Mouse (Mus musculus) ovary, postnatal 36 days (tissue): ENCODE measurements around the gene Ppp1r13l.

ENCODE experiments used
- DNase-seq: peaks from one replicate; pipeline ENCODE4 v3.0.0; 2022; ENCODE audit warnings: low spot score, mixed read lengths

Ppp1r13l gene

GRCm38 (mm10) chr7:19365376-19365775 is 5.8 kb downstream of the Ppp1r13l start:
- DNase-seq = no peak

DNA sequence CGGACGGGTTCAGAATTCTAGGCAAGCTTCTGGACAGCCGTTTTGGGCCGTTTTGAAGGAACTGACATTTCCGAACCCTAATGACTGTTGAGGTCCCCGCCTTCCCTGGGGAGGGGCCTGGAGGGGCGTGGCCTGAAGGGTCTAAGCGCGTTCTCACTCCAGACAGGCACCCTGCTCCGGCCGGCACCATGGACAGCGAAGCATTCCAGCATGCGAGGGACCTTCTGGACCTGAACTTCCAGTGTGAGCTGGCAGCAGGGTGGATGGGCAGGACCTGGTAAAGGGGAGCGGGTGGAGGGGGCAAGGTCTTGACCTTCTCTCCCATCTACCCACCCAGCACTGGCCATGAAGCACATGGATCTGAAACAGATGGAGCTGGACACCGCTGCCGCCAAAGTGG is 8.8 kb downstream of the Ppp1r13l start:
- peak; percentile 57 for DNase-seq

DNA sequence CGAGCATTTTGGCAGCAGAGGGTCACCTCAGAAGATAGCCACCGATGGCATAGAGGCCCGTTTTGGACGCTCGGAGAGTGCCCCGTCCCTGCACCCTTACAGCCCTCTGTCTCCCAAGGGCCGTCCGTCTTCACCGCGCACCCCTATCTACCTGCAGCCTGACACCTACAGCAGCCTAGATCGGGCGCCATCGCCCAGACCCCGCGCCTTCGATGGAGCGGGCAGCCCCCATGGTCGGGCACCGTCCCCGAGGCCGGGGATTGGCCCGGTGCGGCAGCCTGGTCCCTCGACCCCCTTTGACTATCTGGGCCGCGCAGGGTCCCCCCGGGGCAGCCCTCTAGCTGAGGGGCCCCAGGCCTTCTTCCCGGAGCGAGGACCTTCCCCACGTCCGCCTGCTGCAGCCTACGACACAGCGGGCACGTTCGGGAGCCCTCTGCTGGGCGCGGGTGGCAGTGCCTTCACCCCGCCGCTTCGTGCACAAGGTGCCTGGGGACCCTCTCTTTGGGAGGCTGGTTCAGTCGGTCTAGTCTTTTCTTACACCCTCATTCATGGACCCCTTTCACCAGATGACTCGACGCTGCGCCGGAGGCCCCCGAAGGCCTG is 10.4 kb downstream of the Ppp1r13l start:
- DNase-seq = peak; percentile 58

DNA sequence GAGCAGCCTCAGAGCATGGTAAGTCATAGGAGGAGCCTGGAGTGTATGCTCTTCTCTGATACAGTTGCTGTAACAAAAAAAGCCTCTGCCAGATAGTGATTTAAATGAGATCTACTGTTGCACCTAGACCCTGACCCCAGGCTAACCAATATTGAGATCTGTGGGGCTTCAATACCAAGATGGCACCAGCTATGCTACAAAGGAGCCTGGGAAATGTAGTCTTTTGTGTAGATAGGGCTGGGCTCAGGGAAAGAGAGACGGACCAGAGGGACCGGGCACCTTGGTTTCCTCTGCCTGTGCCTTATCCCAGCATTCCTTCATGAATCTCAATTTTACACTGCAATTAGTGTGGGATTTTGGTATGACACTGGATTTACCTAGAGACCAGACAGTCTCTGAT is 13.8 kb downstream of the Ppp1r13l start:
- DNase-seq = no peak

DNA sequence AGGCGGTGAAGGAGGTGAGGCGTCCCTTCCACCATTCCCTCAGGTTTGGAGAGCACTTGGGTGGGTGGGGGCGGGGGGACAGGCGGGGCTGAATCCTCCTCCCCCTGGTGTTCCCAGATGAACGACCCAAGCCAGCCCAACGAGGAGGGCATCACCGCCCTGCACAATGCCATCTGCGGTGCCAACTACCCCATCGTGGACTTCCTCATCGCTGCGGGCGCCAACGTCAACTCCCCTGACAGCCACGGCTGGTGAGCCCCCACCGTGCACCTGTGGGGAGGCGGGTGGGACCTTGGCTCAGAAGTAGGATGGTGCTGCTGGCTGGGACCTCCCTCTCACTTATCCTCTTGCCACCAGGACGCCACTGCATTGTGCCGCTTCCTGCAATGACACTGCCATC is 15.8 kb downstream of the Ppp1r13l start:
- DNase-seq = no peak

GRCm38 (mm10) chr7:19376019-19376418 is 16.5 kb downstream of the Ppp1r13l start:
- no peak for DNase-seq

- no peak for DNase-seq
Observed at GRCm38 (mm10) chr7:19378049-19378448, 18.5 kb downstream of the Ppp1r13l start.

DNA sequence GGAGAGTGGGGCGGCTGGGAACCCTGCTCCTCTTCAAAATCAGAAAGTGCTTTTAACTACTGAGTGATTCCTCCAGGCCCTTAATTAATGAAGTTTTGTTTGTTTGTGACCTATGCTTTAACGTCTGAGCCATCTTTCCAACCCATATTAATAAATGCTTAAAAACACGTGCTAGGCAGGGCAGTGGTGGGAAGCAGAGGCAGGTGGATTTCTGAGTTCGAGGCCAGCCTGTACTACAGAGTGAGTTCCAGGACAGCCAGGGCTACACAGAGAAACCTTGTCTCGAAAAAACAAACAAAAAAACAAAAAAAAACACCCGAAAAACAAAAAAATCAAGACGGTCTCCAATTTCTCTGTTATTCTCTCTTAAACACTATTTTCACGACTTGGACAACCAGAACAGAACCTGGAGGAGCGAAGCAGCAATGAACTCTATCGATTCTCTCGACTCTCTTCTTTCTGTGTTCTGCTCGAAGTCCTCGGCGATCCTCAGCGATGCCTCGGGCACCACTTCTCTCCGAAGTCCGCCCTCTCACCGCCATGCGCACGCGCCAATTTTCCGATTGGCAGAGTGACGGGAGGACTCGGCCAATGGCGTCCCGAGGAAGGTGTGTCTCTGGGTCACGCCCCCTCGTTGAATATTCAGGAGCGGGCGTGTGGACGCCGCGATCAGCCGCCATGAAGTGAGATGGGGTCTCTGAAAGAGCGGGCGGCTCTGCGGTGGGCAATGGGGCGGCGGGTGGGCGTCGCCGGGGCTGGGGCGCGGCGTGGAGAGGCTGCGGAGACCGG is 22.0 kb downstream of the Ppp1r13l start, which contains the start of gene Ercc2:
TSS of gene Ercc2 (plus strand) at position 634 of the 789 bp plus-strand sequence.
- peak; percentile 99 for DNase-seq

DNA sequence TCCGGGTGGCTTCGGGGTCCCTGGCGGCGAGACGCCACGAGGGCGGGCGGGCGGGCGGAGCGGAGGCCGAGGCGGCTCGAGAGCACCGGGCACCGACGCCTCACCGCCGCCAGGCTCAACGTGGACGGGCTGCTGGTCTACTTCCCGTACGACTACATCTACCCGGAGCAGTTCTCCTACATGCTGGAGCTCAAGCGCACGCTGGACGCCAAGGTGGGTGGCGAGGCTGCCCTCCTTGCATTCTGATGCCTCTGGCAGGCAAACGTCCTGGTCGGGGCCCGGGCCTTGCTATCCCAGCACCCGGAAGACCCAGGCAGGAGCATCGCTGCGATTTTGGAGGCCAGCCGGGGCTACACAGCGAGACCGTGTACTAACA is 22.6 kb downstream of the Ppp1r13l start:
- DNase-seq = no peak

- DNase-seq = no peak
Observed at GRCm38 (mm10) chr7:19383708-19384107, 24.2 kb downstream of the Ppp1r13l start.

DNA sequence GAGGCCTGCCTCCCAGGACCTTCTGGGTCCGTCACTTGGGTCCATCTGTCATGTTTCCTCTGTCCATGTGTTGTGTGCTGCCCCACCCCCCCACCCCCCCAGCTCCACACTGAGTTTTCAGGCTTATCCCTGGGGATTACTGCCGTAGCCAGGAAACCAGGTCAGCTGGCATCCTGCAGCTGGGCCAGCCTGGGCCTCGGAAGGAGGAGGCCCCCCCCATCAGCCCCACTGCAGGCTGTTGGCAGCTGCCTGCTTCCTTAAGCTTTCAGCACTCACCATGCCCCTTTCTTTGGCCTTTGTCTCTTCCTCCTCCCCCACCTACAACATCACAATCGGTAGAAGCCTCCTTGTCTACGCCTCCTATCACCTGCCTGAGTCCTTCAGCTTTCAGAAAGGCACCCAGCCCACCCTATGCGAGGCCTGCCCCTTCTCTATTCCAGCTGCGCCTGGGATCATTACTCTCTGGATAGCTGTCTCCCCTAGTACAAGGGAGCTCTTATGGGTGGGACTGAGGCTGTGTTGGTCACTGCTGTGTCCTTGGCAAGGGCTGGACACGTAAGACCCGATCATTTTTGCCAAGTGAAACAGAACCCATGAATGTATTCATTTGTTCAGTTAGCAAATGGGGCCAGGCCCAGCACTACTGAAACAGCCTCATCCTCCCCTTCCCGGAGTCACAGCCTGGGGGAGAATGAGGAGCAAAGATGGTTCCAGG is 29.3 kb downstream of the Ppp1r13l start:
- DNase-seq = no peak

GRCm38 (mm10) chr7:19394484-19394883 is 34.9 kb downstream of the Ppp1r13l start:
- DNase-seq = no peak

DNA sequence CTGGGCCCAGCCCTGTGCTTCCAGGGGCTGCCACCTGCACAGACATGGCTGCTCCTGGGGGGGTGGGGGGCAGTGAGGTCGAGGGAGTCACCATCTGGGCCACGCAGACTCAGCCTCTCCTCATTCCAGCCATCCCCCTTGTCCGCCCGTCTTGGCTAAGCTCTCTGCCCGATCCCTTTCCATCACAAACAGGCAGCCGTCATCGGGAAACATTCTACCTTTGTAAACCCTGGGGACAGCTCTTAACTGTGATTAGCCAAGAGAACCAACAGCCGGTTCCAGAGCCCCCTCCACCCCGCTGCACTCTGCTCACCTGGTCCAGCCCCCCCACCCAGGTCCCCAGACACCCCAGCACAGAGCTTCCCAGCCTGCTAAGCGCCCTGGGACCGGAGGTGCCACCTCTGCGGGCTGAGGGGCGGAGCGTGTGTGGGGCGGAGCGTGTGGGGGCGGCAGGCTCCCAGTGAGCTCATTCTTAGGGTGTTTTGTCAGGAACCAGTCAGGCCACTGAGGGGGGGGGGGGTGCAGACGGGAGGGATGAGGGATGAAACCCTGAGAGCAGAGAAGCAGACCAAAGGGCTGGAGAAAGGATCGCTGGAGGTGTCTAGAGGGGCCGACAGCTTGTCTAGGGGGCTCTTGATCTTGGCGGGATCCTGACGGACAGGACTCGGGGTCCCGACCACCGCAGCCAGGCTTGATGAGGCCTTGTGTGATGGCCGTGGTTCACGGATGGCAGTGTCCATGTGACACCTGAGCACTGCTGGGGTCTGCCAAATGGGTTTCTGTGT is 40.1 kb downstream of the Ppp1r13l start:
- DNase-seq = peak; percentile 54

- no peak for DNase-seq
Observed at GRCm38 (mm10) chr7:19400946-19401345, 41.4 kb downstream of the Ppp1r13l start.

- no peak for DNase-seq
Observed at GRCm38 (mm10) chr7:19402535-19403112, 43.1 kb downstream of the Ppp1r13l start.

DNA sequence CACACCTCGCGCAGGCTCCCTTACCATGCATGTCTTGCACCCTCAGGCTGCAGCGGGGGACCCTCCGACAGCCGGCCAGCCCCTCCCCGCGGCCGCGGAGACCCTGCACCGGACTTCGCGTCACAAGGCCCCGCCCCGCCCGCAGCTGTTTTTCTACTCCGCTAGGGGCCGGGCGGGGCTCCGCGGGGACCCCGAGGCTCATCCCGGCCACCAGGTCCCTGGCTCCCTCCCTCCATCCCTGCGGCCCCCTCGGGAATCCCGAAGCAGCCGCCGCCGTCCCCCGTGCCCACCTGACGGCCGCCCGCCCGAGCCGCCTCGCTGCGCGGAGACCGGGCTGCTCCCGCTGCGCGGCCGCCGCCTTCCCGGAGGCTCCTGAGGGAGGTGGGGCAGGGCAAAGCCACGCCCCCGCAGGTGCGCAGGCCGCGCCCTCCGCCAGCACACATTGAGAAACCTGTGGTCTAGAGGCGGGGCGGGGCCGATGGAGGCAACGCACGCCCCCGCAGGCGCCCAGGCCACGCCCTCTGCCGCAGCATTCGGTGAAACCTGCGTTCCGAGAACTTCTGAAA is 44.3 kb downstream of the Ppp1r13l start, which contains the start of gene Klc3:
TSS of gene Klc3 (minus strand) at position 374 of the 566 bp plus-strand sequence.
- DNase-seq = peak; percentile 72

GRCm38 (mm10) chr7:19404476-19404875 is 44.9 kb downstream of the Ppp1r13l start, which contains the start of gene Ckm:
Gene Ckm (plus strand): TSS chr7:19404776.
- no peak for DNase-seq

DNA sequence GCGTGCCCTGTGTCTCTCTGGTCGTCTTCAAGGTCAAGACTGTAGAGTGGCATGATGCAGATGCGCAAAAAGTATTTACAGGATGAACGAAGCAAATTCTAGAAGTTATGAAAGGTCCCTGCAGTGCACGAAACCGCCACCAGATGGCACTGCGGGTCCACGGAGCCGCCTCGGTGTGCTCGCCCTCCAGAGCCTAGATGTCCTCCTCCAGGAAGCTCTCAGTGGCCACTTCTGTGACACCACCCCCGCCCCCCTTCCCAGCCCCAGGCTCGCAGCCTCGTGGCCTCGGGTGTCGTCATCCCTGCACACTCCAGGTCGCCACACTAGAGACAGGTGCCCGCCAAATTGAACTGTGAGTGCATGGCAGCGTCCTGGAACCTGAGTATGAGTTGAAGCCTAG is 45.9 kb downstream of the Ppp1r13l start:
- DNase-seq = peak; percentile 77

GRCm38 (mm10) chr7:19409753-19410152 is 50.2 kb downstream of the Ppp1r13l start:
- DNase-seq = no peak

- DNase-seq = peak; percentile 58
Observed at GRCm38 (mm10) chr7:19410766-19411344, 51.3 kb downstream of the Ppp1r13l start.

DNA sequence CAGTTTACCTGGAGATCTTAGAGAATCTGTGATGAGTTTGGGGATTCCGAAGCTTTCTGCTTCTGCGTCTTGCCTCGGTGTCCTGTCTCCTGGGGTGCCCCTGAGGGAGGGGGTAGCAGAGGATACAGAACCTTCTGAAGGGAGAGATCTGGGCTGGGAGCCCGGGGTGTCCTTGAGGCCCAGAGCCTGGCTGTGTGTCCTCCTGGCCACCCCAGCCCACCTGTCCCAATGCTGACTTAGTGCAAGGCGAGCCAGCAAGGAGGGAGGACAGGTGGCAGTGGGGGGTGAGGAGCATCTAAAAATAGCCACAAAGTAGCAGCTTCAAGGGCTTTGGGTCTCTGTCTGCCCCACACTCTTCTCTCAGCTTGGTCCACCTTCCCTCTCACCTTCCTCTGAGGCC is 52.2 kb downstream of the Ppp1r13l start:
- no peak for DNase-seq
